Mouse (Mus musculus): ENCODE data around the gene Adap1.

DNA sequence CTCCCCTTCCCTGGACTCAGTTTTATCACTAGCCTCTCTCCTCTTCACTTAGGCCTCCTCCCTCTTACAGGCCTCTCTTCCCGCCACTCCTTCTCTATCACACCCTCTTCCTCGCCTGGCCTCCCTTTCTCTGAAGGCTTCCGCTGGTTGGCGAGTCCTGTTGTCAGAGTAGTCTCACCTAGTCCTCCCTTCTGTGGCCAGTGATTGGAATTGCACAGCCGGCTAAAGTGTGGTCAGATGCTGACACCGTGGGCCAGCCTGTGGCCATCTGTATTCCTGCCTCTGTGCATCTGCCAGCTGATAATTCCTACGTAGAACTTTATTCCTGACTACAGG is 72.5 kb downstream of the Adap1 start:
- TF ChIP-seq ZNF384 (IDR thresholded peaks at IDR 0.05; ENCODE audit: low read depth, low read length) (no peak), MAFK (IDR thresholded peaks at IDR 0.05; ENCODE audit: insufficient read depth, low read depth, low read length) (no peak), ZC3H11A (IDR thresholded peaks at IDR 0.05; ENCODE audit: borderline replicate concordance, low read depth, low read length) (no peak), CHD2 (IDR thresholded peaks at IDR 0.05; ENCODE audit: low read depth, low read length) (no peak)

Measured in ES-E14 (cell line).